Mouse (Mus musculus) ES-E14 (cell line): ENCODE measurements around the gene Neurl4. TPM values are rescaled to one million over a fixed set of nuclear protein-coding genes. Genes with fewer than 3 reads are reported as not detected.

Source experiments
- DNase-seq: peaks from one replicate; pipeline ENCODE4 v3.0.0-alpha.2; 2013; ENCODE audit warnings: low read depth, low spot score
- H3K27ac ChIP-seq: 2 replicates; pipeline ENCODE4 v1.5.1; 2012; ENCODE audit warnings: low read depth, mild to moderate bottlenecking, low read length, moderate library complexity, mixed read lengths; ENCODE audit not compliant: poor library complexity, insufficient read depth, severe bottlenecking
- H3K36me3 ChIP-seq: 2 replicates; pipeline ENCODE4 v1.6.1; 2012; ENCODE audit warnings: mild to moderate bottlenecking, low read length, moderate library complexity, mixed read lengths; ENCODE audit not compliant: control insufficient read depth, poor library complexity, insufficient read depth, severe bottlenecking
- H3K4me1 ChIP-seq, 2 experiments: fragments of 150-350 bp in 1 of 2; sonication (generic) in 1 of 2; 2 replicates each; pipeline ENCODE4 v1.6.1; 2012; ENCODE audit warnings: low read length in 2 of 2, mild to moderate bottlenecking in 1 of 2, mixed read lengths in 1 of 2; ENCODE audit not compliant: control insufficient read depth in 2 of 2, insufficient read depth in 2 of 2, poor library complexity in 1 of 2
- H3K4me3 ChIP-seq, 2 experiments: fragments of 150-350 bp in 1 of 2; sonication (generic) in 1 of 2; 2 replicates each; pipeline ENCODE4 v1.5.1; 2012; ENCODE audit warnings: low read length in 2 of 2, low read depth in 1 of 2, mild to moderate bottlenecking in 1 of 2, mixed read lengths in 1 of 2; ENCODE audit not compliant: insufficient read depth in 1 of 2, poor library complexity in 1 of 2, severe bottlenecking in 1 of 2
- H3K9ac ChIP-seq: 2 replicates; pipeline ENCODE4 v1.6.1; 2012; ENCODE audit warnings: low read depth, mild to moderate bottlenecking, low read length, mixed read lengths; ENCODE audit not compliant: poor library complexity, insufficient read depth, severe bottlenecking
- H3K9me3 ChIP-seq: fragments of 150-350 bp; sonication (generic); 2 replicates; pipeline ENCODE4 v1.6.1; 2012; ENCODE audit warnings: low read depth, mild to moderate bottlenecking, low read length; ENCODE audit not compliant: control insufficient read depth, insufficient read depth
- CHD2 ChIP-seq: IDR thresholded peaks from 2 replicates; pipeline ENCODE4 v1.6.1; 2014; ENCODE audit warnings: mild to moderate bottlenecking, low read depth, low read length, inconsistent platforms
- HCFC1 ChIP-seq: IDR thresholded peaks from 2 replicates; pipeline ENCODE4 v1.6.1; 2012; ENCODE audit warnings: low read length, inconsistent platforms, borderline replicate concordance; ENCODE audit not compliant: insufficient read depth
- MAFK ChIP-seq: IDR thresholded peaks from 2 replicates; pipeline ENCODE4 v1.6.1; 2014; ENCODE audit warnings: mild to moderate bottlenecking, low read depth, low read length, inconsistent platforms; ENCODE audit not compliant: insufficient read depth
- ZC3H11A ChIP-seq: IDR thresholded peaks from 2 replicates; pipeline ENCODE4 v1.6.1; 2012; ENCODE audit warnings: low read depth, mild to moderate bottlenecking, inconsistent platforms, low read length, borderline replicate concordance
- ZNF384 ChIP-seq: IDR thresholded peaks from 2 replicates; pipeline ENCODE4 v1.6.1; 2012; ENCODE audit warnings: low read depth, low read length, inconsistent platforms
- in situ Hi-C, 2 experiments: fragments of 600-800 bp; cut with MboI; formaldehyde crosslinking; loops; one replicate each; pipeline ENCODE4 v1.15.1; 2025; ENCODE audit warnings: low sequenced_read_pairs in 2 of 2, inconsistent platforms in 1 of 2; ENCODE audit not compliant: unreplicated experiment in 2 of 2
- total RNA-seq: library from RNA; depleted of rRNA; stranded (reverse); fragments of 300-350 nt; gene quantifications from 2 replicates; pipeline ENCODE4 v1.2.3, GENCODE M21; 2012

The Neurl4 gene
- total RNA-seq, 1 experiment = 66.3 TPM

- H3K9ac ChIP-seq = no peak overlapping the region
These were observed 3.4 kb downstream of the Neurl4 start for GRCm38 (mm10) chr11:69904311-69904710.

GRCm38 (mm10) chr11:69908645-69909044 lies 7.8 kb downstream of the Neurl4 start:
- in situ Hi-C loops = no loop called here
- no peak for DNase-seq
- H3K9ac ChIP-seq = no peak overlapping the region
- peaks cover 0 to 3% of the 10 kb centered on the region in 2 experiments; a peak in 1 of 4 replicates for H3K4me1 ChIP-seq
- no peaks in the 10 kb centered on the region for H3K9me3 ChIP-seq
- H3K36me3 ChIP-seq = peaks cover 70% of the 10 kb centered on the region
- no peak overlapping the region for H3K4me3 ChIP-seq
- H3K27ac ChIP-seq = no peak overlapping the region
- TF ChIP-seq MAFK = no peak
- no peak for TF ChIP-seq ZNF384
- TF ChIP-seq HCFC1 = no peak

More at GRCm38 (mm10) chr11:69904311-69904710, 3.4 kb downstream of the Neurl4 start:
- peaks cover 45% of the 10 kb centered on the region for H3K36me3 ChIP-seq
- no peak overlapping the region for H3K27ac ChIP-seq
- peaks cover 3 to 12% of the 10 kb centered on the region in 2 experiments; a peak in 2 of 4 replicates for H3K4me1 ChIP-seq
- H3K9me3 ChIP-seq = no peaks in the 10 kb centered on the region
- no peak for DNase-seq
- no peak for TF ChIP-seq CHD2
- TF ChIP-seq MAFK = no peak
- TF ChIP-seq ZNF384 = no peak
- no peak for TF ChIP-seq ZC3H11A
- TF ChIP-seq HCFC1 = no peak
- no peak overlapping the region for H3K4me3 ChIP-seq
- in situ Hi-C loops = no loop called here

- TF ChIP-seq HCFC1 (no peak), MAFK (no peak), CHD2 (no peak), ZC3H11A (no peak), ZNF384 (no peak)
- Histone ChIP-seq H3K9me3 (no peaks in the 10 kb centered on the region), H3K27ac (no peak overlapping the region), H3K9ac (no peak overlapping the region), H3K36me3 (peaks cover 65% of the 10 kb centered on the region), H3K4me3 (no peak overlapping the region), H3K4me1 (peaks cover 0 to 3% of the 10 kb centered on the region in 2 experiments; a peak in 1 of 4 replicates)
- no peak for DNase-seq
- in situ Hi-C loops = no loop called here
These were observed 8.3 kb downstream of the Neurl4 start for GRCm38 (mm10) chr11:69909174-69909573.

- no peak for DNase-seq
- Histone ChIP-seq H3K4me3 (no peak overlapping the region), H3K27ac (no peak overlapping the region), H3K9me3 (no peaks in the 10 kb centered on the region), H3K36me3 (peaks cover 62% of the 10 kb centered on the region), H3K9ac (no peak overlapping the region), H3K4me1 (peaks cover 0 to 3% of the 10 kb centered on the region in 2 experiments; a peak in 1 of 4 replicates)
- in situ Hi-C loops = no loop called here
- no peak for TF ChIP-seq CHD2
- no peak for TF ChIP-seq HCFC1
- no peak for TF ChIP-seq ZC3H11A
- TF ChIP-seq MAFK = no peak
- no peak for TF ChIP-seq ZNF384
These were observed 9.3 kb downstream of the Neurl4 start for GRCm38 (mm10) chr11:69910177-69910576.
